Mouse (Mus musculus) C2C12 (cell line): ENCODE measurements around the gene Acot13.

Experiments
- CEBPB ChIP-seq: IDR thresholded peaks from one replicate; pipeline ENCODE4 v1.6.1; 2011; ENCODE audit warnings: low read depth, mild to moderate bottlenecking, control low read depth, moderate library complexity
- CTCF ChIP-seq: IDR thresholded peaks from one replicate; pipeline ENCODE4 v1.5.1; 2011; ENCODE audit not compliant: control insufficient read depth, insufficient read depth, insufficient read length
- FOSL1 ChIP-seq: IDR thresholded peaks from one replicate; pipeline ENCODE4 v1.8.0; 2011; ENCODE audit warnings: mild to moderate bottlenecking, low read length; ENCODE audit not compliant: poor library complexity, insufficient read depth, severe bottlenecking
- MAX ChIP-seq: IDR thresholded peaks from one replicate; pipeline ENCODE4 v1.6.1; 2011; ENCODE audit warnings: mild to moderate bottlenecking, control low read depth
- MYOG ChIP-seq: IDR thresholded peaks from one replicate; pipeline ENCODE4 v1.6.1; 2011; ENCODE audit not compliant: control insufficient read depth, insufficient read length; ENCODE audit errors: extremely low read depth
- USF1 ChIP-seq: IDR thresholded peaks from one replicate; pipeline ENCODE4 v1.6.1; 2011; ENCODE audit warnings: low read depth, mild to moderate bottlenecking, control low read depth, moderate library complexity

- TF ChIP-seq CTCF (no peak), USF1 (no peak), CEBPB (no peak), MAX (no peak), FOSL1 (no peak), MYOG (no peak)
Measured at GRCm38 (mm10) chr13:24812521-24812920, 18.8 kb downstream of the Acot13 start.
